Comparison of ENCODE assay signal across 25 mouse cellular contexts in genomic region chr2:172884584-172884983, GRCm38 (mm10).
"Had no signal": no experiment of that assay in that cellular context is flagged by ENCODE, and none has a peak within 500 bp of the region (broad histone marks: within the 10 kb centered on the region; RNA-seq: fewer than 3 reads in every experiment).

No protein-coding gene starts in this region.

- H3K4me1 ChIP-seq: liver, embryonic 12.5 days had no signal

- DNase-seq: forebrain, postnatal 0 days; gastrocnemius, adult 2 months; gastrocnemius, postnatal 10 days; gastrocnemius, postnatal 25 days; heart, adult 18-20 months; heart, postnatal 14 days; heart, postnatal 4 days; kidney, adult 11 months; kidney, adult 2 months; kidney, adult 9 months; kidney, postnatal 14 days; kidney, postnatal 36 days; layer of hippocampus, adult 9-11 months; layer of hippocampus, postnatal 36 days; left cerebral cortex, postnatal 4 days had no signal

- H3K27ac ChIP-seq: gastrocnemius, adult 2 months; heart, embryonic 13.5 days; heart, embryonic 15.5 days; hindbrain, embryonic 10.5 days; hindbrain, embryonic 12.5 days; hindbrain, embryonic 14.5 days; hindbrain, postnatal 0 days; liver, embryonic 12.5 days; liver, embryonic 14.5 days had no signal

- H3K9me3 ChIP-seq: heart, embryonic 13.5 days; heart, embryonic 15.5 days; hindbrain, embryonic 10.5 days; hindbrain, embryonic 12.5 days; liver, embryonic 12.5 days had no signal

- H3K4me3 ChIP-seq: gastrocnemius, adult 2 months; heart, embryonic 13.5 days; heart, embryonic 15.5 days; hindbrain, embryonic 10.5 days; hindbrain, embryonic 12.5 days; liver, embryonic 12.5 days had no signal

- H3K27me3 ChIP-seq: heart, embryonic 13.5 days; heart, embryonic 15.5 days; hindbrain, embryonic 12.5 days; liver, embryonic 12.5 days had no signal

- H3K4me2 ChIP-seq: heart, embryonic 11.5 days; heart, embryonic 13.5 days; heart, embryonic 15.5 days; hindbrain, embryonic 12.5 days; hindbrain, embryonic 14.5 days; liver, embryonic 12.5 days had no signal

- H3K36me3 ChIP-seq: heart, embryonic 15.5 days; hindbrain, embryonic 10.5 days; hindbrain, embryonic 12.5 days; liver, embryonic 12.5 days had no signal

- ATAC-seq: forebrain, postnatal 0 days; hindbrain, postnatal 0 days; intestine, embryonic 16.5 days; liver, embryonic 12.5 days had no signal

- H3K9ac ChIP-seq: forebrain, postnatal 0 days; heart, embryonic 13.5 days; heart, embryonic 15.5 days; hindbrain, embryonic 14.5 days; liver, embryonic 12.5 days; liver, embryonic 14.5 days had no signal
